Mouse (Mus musculus) G1E (cell line): ENCODE measurements around the gene Dhx38.

Experiments used
- CTCF ChIP-seq: IDR thresholded peaks from 2 replicates; pipeline ENCODE4 v1.5.1; 2012; ENCODE audit warnings: low read depth, low read length, inconsistent platforms, mixed read lengths
- GATA1 ChIP-seq: IDR thresholded peaks from 2 replicates; pipeline ENCODE4 v1.6.1; 2012; ENCODE audit warnings: borderline replicate concordance, low read length, inconsistent platforms, mixed read lengths

- TF ChIP-seq CTCF (no peak), GATA1 (no peak)
These were observed 13.2 kb upstream of the Dhx38 start, which contains the start of gene Hp for GRCm38 (mm10) chr8:109578900-109579301.
